Mouse (Mus musculus): ENCODE results near the gene Sept9. TPM values are rescaled to one million over a fixed set of nuclear protein-coding genes. Genes with fewer than 3 reads are reported as not detected.

The Sept9 gene
- total RNA-seq, 2 experiments from 2014 or later: 114 to 119 TPM

Other genes starting within 250 kb of the Sept9 start
- 100 to 1,000 TPM; 216 to 234 TPM for gene Sec14l1, start 84.5 kb upstream of the Sept9 start, total RNA-seq (2021)

Data from layer of hippocampus, postnatal 25 days (tissue).